Mouse (Mus musculus) right cerebral cortex, postnatal 10 days (tissue): ENCODE data around the gene Trim41.
"Not testable (repeated sequence)": the region's sequence is repeated elsewhere in the genome, so short reads cannot be mapped to it uniquely, and the experiment has no call there.

Experiments
- DNase-seq, 2 experiments: peaks; one replicate each; pipeline ENCODE4 v3.0.0; 2021; ENCODE audit warnings: low spot score in 2 of 2

Gene Trim41

DNA sequence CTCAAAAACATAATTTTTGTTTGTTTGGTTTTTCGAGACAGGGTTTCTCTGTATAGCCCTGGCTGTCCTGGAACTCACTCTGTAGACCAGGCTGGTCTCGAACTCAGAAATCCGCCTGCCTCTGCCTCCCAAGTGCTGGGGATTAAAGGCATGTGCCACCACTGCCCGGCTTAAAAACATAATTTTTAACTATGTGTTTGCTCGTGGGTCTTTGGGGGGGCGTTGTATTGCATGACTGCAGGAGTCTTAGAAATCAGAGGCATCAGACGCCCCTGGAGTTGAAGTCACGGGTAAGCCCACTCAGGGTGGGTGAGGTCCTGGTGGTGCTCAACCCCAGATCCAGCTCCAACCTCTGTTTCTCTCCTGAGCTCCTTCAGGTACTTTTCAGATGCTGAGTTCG lies 25.3 kb downstream of the Trim41 start:
- not testable (repeated sequence) for DNase-seq

DNA sequence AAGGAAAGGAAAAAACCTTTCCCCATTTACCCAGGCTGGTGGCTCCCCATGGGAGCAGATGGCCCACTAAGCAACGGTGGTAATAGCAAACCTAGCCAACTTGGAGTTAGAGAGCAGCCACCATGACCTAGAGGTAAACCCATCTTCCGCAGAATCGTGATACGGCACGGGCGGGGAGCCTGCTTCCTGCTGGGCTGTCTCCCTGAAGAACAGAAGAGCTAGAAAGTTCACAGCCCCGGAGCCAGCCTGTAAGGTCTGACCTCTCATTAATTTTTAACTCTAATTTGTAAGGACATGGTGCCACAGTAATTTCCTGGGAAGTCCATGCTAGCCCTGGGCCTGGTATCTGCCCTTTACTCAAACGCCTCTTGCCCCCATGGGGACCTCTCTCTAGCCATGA lies 26.2 kb downstream of the Trim41 start:
- DNase-seq = no peak

DNA sequence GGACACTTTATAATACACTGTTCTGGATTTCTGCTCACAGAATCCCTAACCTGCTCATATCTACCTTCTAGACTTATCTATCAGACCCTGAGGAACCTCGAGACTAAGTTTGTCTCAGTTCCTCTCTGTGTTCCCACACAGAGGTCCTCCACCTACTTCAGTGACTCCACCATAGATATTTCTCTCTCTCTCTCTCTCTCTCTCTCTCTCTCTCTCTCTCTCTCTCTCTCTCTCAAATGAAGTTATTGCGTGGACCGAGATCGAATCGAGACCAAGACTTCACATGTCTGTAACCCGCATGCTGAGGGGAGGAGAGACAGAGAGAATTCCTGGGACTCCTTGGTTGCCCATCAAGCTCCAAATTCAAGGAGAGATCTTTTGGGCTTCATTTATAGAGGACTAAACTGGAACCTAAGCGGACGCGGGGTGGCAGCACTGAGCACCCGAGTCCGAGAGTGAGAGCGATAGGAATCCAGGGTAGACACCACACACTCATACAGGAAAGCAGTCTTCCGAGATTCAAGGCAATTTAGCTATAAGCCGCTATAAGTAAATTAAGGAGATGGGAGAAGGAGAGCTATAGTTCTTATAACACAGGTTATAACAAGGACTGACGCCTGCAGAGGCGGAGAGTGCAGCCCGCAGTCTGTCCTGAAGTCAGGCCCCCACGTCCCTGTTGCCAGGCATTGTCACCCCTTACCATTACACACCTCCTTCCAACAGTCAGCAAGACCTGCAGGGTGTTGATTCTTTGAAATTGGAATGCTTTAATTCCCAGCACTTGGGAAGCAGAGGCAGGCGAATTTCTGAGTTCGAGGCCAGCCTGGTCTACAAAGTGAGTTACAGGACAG lies 27.0 kb downstream of the Trim41 start:
- DNase-seq = peak; percentile 88 to 92

DNA sequence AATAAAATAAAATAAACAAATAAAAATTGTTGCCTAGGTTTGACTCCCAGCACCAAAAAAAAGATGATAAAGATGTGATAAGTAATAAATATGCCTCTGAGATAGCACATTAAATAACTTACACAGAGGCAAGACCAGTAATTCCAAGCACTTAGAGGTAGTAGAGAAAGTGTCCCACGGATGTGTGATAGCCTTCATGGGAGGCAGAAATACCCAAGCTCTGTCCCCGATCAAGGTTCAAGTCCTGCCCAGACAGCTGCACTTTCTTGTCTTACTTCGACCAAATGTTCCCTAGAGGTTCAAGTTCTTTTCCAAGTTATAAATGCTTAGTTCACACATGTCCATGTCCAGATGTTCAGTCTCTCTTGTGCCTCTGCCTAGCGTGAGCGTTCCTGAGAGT lies 27.9 kb downstream of the Trim41 start:
- no peak for DNase-seq

DNA sequence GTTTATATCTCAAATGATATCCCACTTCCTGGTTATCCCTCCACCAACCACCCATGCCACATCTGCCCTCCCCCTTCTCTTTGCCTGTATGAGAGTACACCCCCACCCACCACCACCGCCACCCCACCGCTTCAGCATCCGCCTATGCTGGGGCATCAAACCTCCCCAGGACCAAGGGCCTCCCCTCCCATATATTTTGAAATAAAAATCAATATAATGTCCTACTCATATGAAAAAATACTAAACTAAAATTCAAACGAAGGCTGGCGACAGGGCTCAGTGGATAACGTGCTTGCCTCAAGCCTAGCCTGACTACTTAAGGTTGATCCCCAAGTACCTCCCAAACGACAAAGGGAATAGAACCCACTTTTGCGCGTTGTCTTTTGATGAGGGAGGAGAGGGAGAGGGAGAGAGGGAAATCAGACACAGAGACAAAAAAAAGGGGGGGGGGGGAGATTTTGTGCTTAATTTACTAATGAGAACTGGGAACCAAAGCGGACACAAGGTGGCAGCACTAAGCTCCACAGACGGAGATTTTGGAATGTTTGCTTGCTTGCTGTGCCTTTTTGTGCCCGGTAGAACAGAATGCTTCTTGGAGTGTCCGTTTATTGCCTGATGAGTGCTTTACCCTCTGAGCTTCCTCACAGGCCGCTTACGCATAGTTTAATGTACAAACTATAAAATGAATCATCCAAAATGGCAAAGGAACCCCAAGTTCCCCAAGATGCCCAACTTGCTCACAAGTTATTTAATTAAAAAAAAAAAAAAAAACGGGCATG lies 28.7 kb downstream of the Trim41 start:
- peak; percentile 79 to 82 for DNase-seq

DNA sequence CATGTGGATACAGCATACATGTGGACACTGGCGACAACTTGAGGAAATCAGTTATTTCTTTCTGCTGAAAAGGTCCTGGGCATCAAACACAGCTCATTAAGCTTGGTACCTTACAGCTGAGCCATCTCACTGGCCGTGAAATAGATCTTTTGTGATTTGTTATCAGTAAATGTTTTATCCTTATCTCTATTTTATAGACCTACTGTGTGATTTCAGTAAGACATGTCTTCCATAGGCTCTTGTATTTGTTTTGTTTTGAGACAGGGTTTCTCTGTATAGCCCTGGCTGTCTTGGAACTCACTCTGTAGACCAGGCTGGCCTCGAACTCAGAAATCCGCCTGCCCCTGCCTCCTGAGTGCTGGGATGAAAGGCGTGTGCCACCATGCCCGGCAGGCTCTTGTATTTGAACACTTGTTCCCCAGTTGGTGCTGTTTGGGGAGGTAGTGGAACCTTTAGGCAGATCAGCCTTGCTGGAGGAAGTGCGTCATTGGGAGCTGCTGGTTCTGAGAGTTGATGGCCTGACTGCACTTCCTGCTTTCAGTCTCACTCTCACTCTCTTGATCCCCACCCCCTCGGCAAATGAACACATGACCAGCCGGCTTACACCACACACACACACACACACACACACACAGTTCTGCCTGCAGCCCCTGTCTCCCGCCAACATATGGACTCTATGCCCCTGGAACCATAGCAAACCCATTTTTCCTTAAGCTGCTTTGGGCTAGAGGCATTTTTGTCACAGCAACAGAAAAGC lies 29.5 kb downstream of the Trim41 start:
- DNase-seq = peak; percentile 47 to 57

DNA sequence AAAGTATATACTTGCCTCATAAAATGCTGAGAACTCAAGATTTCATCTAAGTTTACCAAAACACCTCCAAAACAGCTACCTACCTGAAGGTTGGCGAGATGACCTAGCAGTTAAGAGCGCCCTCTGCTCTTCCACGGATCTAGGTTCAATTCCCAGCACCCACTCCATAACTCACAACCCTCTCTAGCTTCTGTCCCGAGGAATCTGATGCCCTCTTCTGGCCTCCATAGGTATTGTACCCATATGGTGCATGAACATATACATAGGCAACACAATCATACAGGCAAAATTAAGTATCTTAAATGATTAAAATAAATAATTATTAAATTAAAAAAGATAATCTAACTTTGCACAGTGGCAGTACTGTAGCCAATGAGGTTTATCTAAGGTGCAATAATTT lies 34.9 kb downstream of the Trim41 start:
- DNase-seq = no peak

DNA sequence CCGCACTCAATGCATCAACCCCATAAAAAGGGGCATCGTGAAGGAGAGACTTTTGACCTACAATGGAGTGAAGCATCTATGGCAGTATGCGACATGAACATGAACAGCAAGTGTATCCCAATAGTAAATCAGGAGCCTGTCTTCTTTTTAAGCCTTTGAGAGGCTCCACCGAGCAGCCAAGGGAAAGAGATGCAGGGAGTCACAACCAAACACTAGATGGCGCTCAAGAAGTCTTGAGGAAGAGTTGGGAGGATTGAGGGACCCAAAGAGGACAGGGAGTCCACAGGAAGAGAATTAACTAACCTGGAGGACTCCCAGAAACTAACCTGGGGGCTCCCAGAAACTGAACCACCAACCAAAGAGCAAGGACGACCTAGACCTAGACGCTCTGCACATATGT lies 37.7 kb downstream of the Trim41 start:
- no peak for DNase-seq

DNA sequence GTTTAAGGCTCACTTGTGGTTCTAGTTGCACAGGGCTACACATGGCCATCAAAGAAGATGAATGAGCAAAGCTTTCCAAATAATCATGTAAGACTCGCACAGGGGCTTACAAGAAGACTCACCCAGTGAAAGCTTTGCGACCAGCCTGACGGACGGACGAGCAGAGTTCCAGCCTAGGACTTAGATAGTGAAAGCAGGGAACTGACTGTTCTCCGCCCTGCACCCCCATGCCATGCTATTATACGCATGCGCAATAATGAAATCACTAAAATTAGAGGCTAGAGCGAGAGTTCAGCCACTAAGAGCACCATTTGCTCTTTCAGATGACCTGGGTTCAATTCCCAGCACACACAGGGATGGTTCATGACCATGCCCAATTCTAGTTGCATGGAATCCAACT lies 39.9 kb downstream of the Trim41 start:
- DNase-seq = no peak

DNA sequence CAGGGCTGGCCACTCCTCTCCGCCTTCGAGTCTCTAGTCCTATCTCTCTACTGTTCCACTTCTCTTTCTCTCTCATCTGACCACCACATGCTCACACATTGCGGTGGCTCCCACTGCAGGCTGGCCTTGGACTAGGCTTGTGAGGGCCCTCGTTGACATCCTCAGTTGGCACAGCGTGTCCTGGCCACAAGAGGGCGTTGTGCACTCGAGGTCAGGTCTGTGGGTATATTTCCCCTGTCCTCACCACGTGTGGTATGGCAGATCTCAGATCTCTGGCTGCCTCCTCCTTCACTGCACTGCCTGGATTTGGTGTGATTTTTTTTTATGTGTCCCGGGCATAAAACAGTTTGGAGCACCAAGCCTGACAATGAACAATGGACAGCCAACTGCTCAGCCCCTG lies 40.5 kb downstream of the Trim41 start:
- DNase-seq = no peak

DNA sequence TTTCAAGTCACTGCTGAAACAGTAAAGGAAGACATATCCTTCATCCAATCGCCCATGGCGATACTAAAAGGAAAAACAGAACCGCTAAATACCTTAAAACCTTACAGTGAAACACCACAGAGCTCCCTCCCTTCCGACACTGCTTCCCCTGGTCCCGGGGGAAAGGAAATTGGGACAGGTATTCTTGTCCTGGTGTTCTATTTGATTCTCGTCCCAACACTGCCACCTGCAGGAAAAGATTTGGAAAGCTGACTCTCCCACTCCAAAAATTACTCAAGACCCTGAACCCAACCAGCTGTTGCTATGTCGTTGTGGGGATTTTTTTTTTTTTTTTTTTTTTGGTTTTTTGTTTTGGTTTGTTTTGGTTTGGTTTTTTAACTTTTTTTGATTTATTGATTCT lies 41.7 kb downstream of the Trim41 start:
- DNase-seq = peak; percentile 78 to 79

DNA sequence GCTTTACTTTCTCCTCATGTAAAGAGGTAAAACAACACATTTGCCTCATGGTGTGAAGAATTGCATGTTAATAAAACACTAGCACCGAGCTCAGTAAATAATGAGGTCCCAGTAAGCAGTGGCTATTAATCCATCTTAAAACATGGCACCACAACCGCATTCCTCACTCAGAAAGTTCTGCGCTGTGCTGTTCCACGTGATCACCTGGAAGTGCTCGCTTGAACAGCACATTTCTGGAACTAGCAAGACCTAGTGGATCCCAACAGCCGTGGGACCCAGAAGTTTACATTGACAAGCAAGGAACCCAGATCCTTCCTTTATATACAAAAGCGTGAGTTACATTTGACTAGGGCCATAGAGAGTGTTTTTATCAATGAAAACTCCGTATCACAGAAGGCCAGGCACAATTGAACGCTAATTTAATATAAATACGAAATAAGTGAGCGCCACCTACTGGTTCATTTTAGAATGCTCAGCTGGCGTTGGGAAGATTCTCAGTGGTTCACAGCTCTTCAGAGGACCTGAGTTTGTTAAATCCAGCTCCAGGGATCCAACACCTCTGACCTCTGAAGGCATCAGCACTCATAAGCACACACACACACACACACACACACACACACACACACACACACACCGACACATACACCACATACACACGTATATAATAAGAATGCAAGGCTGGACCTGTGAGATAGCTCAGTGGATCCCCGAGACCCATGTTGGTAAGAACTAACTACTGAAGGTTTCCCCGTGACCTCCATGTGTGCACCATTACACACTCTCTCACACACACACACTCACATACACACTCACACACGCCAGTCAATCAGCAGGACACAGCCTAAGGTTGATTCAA lies 42.5 kb downstream of the Trim41 start:
- peak; percentile 63 to 68 for DNase-seq

DNA sequence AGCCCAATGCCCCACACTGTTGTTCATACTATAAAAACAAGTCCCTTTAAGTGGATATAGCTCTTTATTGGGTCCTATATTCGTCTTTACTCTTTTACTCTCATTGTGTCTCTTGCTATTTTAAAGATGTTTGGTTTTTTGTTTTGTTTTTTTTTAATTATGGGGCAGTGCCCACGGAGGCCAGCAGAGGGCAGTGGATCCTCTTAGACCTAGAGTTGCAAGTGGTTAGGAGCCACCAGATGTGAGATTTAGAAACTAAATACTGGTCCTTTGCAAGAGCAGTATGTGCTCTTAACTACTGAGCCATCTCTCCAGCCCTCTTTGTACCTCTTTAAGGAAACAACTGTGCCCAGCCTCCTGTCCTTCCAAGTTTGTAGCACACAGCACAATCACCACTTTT lies 45.5 kb downstream of the Trim41 start:
- DNase-seq = no peak

DNA sequence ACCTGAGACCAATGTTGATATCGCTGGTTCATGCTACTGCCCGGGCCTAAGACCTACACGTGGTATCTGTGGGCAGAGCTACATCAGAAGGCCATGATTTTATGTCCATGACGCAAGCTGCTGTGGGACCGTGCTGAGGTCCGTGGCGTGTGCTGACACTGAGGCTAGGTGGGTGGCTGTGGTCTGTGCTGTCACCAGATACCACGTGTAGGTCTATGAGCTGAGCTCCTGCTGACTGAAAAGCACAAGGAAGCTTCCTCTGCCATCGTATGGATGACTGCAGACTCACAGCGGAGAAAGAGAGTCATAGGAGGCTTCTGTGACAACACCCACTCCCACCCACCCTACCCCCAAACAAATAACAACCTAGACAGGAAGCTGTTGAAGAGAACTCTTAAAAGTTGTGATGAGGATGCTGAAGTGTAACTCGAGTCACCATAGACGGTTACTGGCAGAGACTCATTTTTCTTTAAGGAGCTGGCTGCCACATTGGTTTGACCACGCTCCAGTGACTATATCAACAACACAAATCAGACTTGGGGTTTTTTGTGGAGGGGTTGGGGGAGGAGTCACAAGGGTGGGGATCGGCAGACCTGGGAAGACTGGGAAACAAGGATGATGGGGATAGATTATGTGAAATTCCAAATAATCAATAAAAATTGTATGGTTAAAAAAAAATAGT lies 49.8 kb downstream of the Trim41 start:
- DNase-seq = no peak

DNA sequence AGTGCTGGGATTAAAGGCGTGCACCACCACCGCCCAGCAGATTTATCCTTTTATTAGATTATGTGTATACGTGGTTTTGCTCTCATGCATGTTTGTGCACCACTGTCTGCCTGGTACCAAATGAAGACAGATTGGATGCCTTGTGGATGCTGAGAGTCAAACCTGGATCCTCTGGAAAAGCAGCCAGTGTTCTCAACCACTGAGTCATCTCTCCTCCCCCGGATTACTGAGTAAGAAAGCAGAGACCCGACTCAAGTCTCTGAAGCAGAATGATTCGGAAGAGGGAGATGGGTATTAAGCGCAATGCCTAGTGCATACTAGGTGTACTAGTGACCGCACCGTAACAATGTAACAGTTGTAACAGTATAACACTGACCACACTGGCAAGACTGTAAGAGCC lies 53.0 kb downstream of the Trim41 start:
- no peak for DNase-seq

DNA sequence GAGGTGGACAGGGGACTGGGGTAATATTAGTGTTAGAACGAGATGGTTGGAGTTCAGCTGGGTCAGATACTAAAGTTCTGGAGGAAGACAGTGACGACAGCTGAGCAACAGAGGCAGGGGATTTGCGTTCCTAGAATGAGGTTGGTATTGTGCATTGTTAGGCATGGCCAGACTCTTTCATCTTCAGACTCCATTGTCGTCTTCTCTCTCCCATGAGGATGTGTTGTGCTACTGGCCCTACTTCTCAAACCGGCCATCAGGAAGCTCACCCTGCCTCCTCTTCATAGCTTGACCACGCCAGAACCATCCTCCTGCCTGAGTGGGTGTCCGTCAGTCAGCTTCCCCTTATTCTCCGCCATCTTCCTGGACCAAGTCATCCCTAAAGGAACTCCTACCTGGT lies 58.1 kb downstream of the Trim41 start:
- no peak for DNase-seq
